Mouse (Mus musculus) heart, embryonic 10.5 days (tissue): Measurements from ENCODE around the gene Olfr203. TPM values are rescaled to one million over a fixed set of nuclear protein-coding genes. Genes with fewer than 3 reads are reported as not detected.
"Not testable (repeated sequence)": the region's sequence is repeated elsewhere in the genome, so short reads cannot be mapped to it uniquely, and the experiment has no call there.

Experiments
- DNase-seq: peaks from one replicate; pipeline ENCODE4 v3.0.0-alpha.2; 2017; ENCODE audit warnings: low spot score
- H3K27ac ChIP-seq: fragments of 300-500 bp; sonication (generic); 2 replicates; pipeline ENCODE4 v1.5.1; 2016; ENCODE audit warnings: mild to moderate bottlenecking
- H3K27me3 ChIP-seq: fragments of 300-500 bp; sonication (generic); 2 replicates; pipeline ENCODE4 v1.6.1; 2016; ENCODE audit warnings: mild to moderate bottlenecking; ENCODE audit not compliant: poor library complexity, insufficient read depth, severe bottlenecking
- H3K36me3 ChIP-seq: fragments of 300-500 bp; sonication (generic); 2 replicates; pipeline ENCODE4 v1.6.1; 2016; ENCODE audit warnings: mild to moderate bottlenecking, moderate library complexity
- H3K4me1 ChIP-seq: fragments of 300-500 bp; sonication (generic); 2 replicates; pipeline ENCODE4 v1.6.1; 2016; ENCODE audit warnings: mild to moderate bottlenecking
- H3K4me3 ChIP-seq: fragments of 300-500 bp; sonication (generic); 2 replicates; pipeline ENCODE4 v1.5.1; 2016; ENCODE audit warnings: mild to moderate bottlenecking, moderate library complexity
- H3K9me3 ChIP-seq: fragments of 300-500 bp; sonication (generic); 2 replicates; pipeline ENCODE4 v1.6.1; 2016; ENCODE audit warnings: mild to moderate bottlenecking, moderate library complexity
- WGBS: fragments of 180-500 bp; shearing (Covaris S2); methylation state at CpG from one replicate; pipeline ENCODE4 v1.1.7; 2016; 5-methylcytosine and 5-hydroxymethylcytosine counted together
- polyA plus RNA-seq: library from polyadenylated mRNA; unstranded; fragments of >200 nt; fragmentation: Nextera tagmentation; extraction: Ambion mirVana; gene quantifications from 2 replicates; pipeline ENCODE4 v1.2.1, GENCODE M21; 2016

Gene Olfr203
- polyA plus RNA-seq: not detected in 2 replicates

DNA sequence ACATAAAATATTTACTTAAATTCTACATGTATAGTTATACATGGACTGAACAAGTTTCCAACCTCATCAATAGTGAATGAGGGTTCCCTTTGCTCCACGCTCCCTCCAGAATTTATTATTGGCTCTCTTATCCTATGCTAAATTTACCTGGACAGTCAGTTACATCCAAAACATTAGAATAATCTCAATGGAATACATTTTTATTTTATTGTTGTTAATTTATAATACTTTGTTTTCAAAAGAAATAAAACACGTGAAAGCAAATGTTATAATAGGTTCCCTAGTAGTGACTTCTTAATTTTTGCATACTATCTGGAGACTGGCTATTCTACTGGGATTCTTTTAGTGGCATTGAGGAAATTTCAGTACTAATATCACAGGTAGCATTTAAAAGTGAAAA, at the start of gene Olfr203:
Gene Olfr203, plus strand, starts transcription at position 301 of the 400 bp plus-strand sequence.
- no peaks in the 10 kb centered on the region for H3K36me3 ChIP-seq
- no peaks in the 10 kb centered on the region for H3K27me3 ChIP-seq
- H3K4me1 ChIP-seq: no peaks in the 10 kb centered on the region
- no peak for DNase-seq
- no peak within 1 kb of the TSS for H3K27ac ChIP-seq
- H3K4me3 ChIP-seq: no peak within 1 kb of the TSS
- H3K9me3 ChIP-seq: no peaks in the 10 kb centered on the region
- 85% methylated on average over 2 of the region's 2 CpGs for WGBS

- H3K4me3 ChIP-seq: no peak overlapping the region
- no peak overlapping the region for H3K27ac ChIP-seq
- no peaks in the 10 kb centered on the region for H3K4me1 ChIP-seq
- WGBS: 80% methylated on average over 17 of the region's 17 CpGs
- DNase-seq: no peak
- H3K9me3 ChIP-seq: no peaks in the 10 kb centered on the region; the same call in 1 of the 2 replicates
- H3K36me3 ChIP-seq: no peaks in the 10 kb centered on the region
- H3K27me3 ChIP-seq: no peaks in the 10 kb centered on the region
Measured at GRCm38 (mm10) chr16:59249684-59250083, 49.0 kb upstream of the Olfr203 start.

GRCm38 (mm10) chr16:59269097-59269496, 29.6 kb upstream of the Olfr203 start:
- H3K4me3 ChIP-seq, H3K4me1 ChIP-seq, H3K36me3 ChIP-seq, H3K27me3 ChIP-seq, H3K9me3 ChIP-seq, DNase-seq, H3K27ac ChIP-seq: not testable (repeated sequence)
- 71% methylated on average over 4 of the region's 4 CpGs for WGBS

- H3K9me3 ChIP-seq, H3K4me1 ChIP-seq, DNase-seq, H3K36me3 ChIP-seq, H3K27ac ChIP-seq, H3K4me3 ChIP-seq, H3K27me3 ChIP-seq: not testable (repeated sequence)
- 81% methylated on average over 4 of the region's 4 CpGs for WGBS
Measured at GRCm38 (mm10) chr16:59272532-59272931, 26.1 kb upstream of the Olfr203 start, which contains the start of gene Olfr201. Olfr201 (minus strand) TSS chr16:59272632.

DNA sequence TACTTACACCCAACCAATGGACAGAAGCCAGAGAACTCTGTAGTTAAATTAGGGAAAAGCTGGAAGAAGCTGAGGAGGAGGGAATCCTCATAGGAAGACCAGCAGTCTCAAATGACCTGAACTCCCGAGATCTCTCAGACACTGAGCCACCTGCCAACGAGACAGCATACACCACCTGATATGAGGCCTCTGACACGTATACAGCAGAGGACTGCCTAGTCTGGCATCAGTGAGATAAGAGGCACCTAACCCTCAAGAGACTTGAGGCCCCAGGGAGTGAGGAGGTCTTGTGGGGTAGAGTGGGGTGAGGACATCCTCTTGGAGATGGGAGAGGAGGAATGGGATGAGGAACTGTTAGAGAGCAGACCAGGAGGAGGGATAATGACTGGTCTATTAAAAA, 18.1 kb upstream of the Olfr203 start:
- no peaks in the 10 kb centered on the region for H3K4me1 ChIP-seq
- H3K9me3 ChIP-seq: no peaks in the 10 kb centered on the region
- H3K27ac ChIP-seq: no peak overlapping the region
- no peaks in the 10 kb centered on the region for H3K27me3 ChIP-seq
- no peaks in the 10 kb centered on the region for H3K36me3 ChIP-seq
- WGBS: 45% methylated on average over 3 of the region's 3 CpGs
- DNase-seq: no peak
- H3K4me3 ChIP-seq: no peak overlapping the region

DNA sequence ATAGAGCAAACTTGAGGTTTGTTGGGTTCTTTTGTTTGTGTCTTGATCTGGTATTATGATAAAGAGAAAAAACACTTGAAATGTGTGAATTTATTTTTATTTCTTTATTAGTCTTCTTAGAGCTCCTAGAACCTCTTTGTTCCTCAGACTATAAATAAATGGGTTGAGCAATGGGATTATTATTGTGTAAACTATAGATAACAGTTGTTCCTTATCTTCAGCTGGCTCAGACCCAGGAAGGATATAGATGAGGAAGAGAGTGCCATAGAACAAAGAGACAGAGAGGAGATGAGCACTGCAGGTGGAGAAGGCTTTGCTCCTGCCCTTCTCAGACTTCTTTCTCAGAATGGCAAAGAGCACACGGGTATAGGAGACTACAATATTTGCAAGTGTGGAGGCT, 15.2 kb upstream of the Olfr203 start:
- Histone ChIP-seq H3K9me3 (no peaks in the 10 kb centered on the region), H3K4me1 (no peaks in the 10 kb centered on the region), H3K4me3 (no peak overlapping the region), H3K36me3 (no peaks in the 10 kb centered on the region), H3K27ac (no peak overlapping the region), H3K27me3 (no peaks in the 10 kb centered on the region)
- no peak for DNase-seq
- WGBS: 67% methylated on average over 1 of the region's 1 CpGs

DNA sequence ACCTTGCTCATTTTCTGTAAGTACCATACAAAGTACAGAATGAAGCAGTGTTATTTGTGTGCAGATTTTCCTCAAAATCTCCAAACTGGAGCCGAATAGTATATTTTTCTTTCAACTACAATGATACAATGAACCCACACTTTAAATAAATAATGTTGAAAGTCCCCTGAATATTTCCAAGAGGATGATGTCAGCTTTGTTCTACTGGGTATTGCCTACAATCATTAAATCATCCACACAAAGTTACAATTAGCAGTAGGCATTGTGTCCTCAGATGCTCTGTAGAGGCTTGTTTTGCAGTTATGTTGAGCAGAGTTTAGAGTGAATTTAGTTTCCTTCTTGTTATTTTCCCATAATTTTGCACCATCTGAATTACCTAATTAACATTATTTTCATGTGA, 12.0 kb upstream of the Olfr203 start, which contains the start of gene Olfr202:
Gene Olfr202, minus strand, starts transcription at position 101 of the 400 bp plus-strand sequence.
- H3K4me1 ChIP-seq: no peaks in the 10 kb centered on the region
- H3K9me3 ChIP-seq: no peaks in the 10 kb centered on the region
- H3K4me3 ChIP-seq: no peak within 1 kb of the TSS
- H3K27ac ChIP-seq: no peak within 1 kb of the TSS
- H3K27me3 ChIP-seq: no peaks in the 10 kb centered on the region
- 81% methylated on average over 1 of the region's 1 CpGs for WGBS
- DNase-seq: no peak
- H3K36me3 ChIP-seq: no peaks in the 10 kb centered on the region

GRCm38 (mm10) chr16:59287576-59287975, 11.1 kb upstream of the Olfr203 start:
- 72% methylated on average over 9 of the region's 9 CpGs for WGBS
- H3K27ac ChIP-seq, H3K4me1 ChIP-seq, DNase-seq, H3K4me3 ChIP-seq, H3K27me3 ChIP-seq, H3K36me3 ChIP-seq, H3K9me3 ChIP-seq: not testable (repeated sequence)

DNA sequence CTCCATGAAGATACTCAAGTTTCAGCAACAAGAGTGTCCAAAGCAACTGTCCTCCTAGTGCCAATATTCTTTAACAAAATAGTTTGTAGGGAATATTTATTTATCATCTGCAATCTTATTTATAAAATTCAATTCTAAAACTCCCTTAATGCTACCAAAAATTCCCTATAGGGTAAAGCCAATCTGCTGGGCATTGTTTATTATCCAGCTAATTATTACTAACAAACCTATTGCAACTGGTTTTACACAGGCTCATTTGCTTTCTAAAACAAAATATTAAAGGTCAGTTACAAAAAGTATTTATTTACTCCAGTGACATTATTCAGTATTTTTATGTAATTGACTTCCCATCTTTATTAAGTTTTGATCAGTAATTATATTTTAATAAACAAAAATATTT, 19.5 kb downstream of the Olfr203 start, which contains the start of gene Olfr204:
Gene Olfr204, minus strand, starts transcription at position 101 of the 400 bp plus-strand sequence.
- Histone ChIP-seq H3K27me3 (no peaks in the 10 kb centered on the region), H3K36me3 (no peaks in the 10 kb centered on the region), H3K4me1 (no peaks in the 10 kb centered on the region), H3K4me3 (no peak within 1 kb of the TSS), H3K27ac (no peak within 1 kb of the TSS), H3K9me3 (no peaks in the 10 kb centered on the region)
- DNase-seq: no peak

DNA sequence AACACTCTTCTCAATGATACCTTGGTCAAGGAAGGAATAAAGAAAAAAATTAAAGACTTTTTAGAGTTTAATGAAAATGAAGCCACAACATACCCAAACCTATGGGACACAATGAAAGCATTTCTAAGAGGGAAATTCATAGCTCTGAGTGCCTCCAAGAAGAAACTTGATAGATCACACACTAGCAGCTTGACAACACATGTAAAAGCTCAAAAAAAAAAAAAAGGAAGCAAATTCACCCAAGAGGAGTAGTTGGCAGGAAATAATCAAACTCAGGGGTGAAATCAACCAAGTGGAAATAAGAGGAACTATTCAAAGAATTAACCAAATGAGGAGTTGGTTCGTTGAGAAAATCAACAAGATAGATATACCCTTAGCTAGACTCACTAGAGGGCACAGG, 24.6 kb downstream of the Olfr203 start:
- WGBS: 76% methylated on average over 1 of the region's 1 CpGs
- H3K4me3 ChIP-seq, DNase-seq, H3K36me3 ChIP-seq, H3K9me3 ChIP-seq, H3K4me1 ChIP-seq, H3K27me3 ChIP-seq, H3K27ac ChIP-seq: not testable (repeated sequence)

GRCm38 (mm10) chr16:59331038-59331437, 32.4 kb downstream of the Olfr203 start, which contains the start of gene Olfr205:
Olfr205 (minus strand) TSS chr16:59331138.
- no peak within 1 kb of the TSS for H3K4me3 ChIP-seq
- no peaks in the 10 kb centered on the region for H3K4me1 ChIP-seq
- no peaks in the 10 kb centered on the region for H3K27me3 ChIP-seq
- H3K9me3 ChIP-seq: peaks cover 4% of the 10 kb centered on the region
- no peaks in the 10 kb centered on the region for H3K36me3 ChIP-seq
- no peak for DNase-seq
- no peak within 1 kb of the TSS for H3K27ac ChIP-seq

- WGBS: 76% methylated on average over 1 of the region's 1 CpGs
- Histone ChIP-seq H3K4me1 (no peaks in the 10 kb centered on the region), H3K27ac (no peak within 1 kb of the TSS), H3K27me3 (no peaks in the 10 kb centered on the region), H3K36me3 (no peaks in the 10 kb centered on the region), H3K4me3 (no peak within 1 kb of the TSS), H3K9me3 (no peaks in the 10 kb centered on the region)
- no peak for DNase-seq
Measured at GRCm38 (mm10) chr16:59349146-59349545, 50.5 kb downstream of the Olfr203 start, which contains the start of gene Olfr206. Olfr206 (minus strand) TSS chr16:59349246.
